Mouse (Mus musculus) embryonic facial prominence, embryonic 15.5 days (tissue): ENCODE measurements around the gene Ppm1k. TPM values are rescaled to one million over a fixed set of nuclear protein-coding genes. Genes with fewer than 3 reads are reported as not detected.

Experiments
- polyA plus RNA-seq: library from polyadenylated mRNA; unstranded; fragments of >200 nt; fragmentation: Nextera tagmentation; extraction: Ambion mirVana; gene quantifications from 2 replicates; pipeline ENCODE4 v1.2.1, GENCODE M21; 2015

Ppm1k gene
- polyA plus RNA-seq, 1 experiment from 2014 or later, result 5.0 TPM

Other genes with a start within 250 kb of the Ppm1k start
- gene Vmn1r16, start 206.0 kb downstream of the Ppm1k start, polyA plus RNA-seq, result not detected in 2 replicates
- gene Vmn1r17, start 171.7 kb downstream of the Ppm1k start, polyA plus RNA-seq, result not detected in 2 replicates
- gene Vmn1r18, start 139.7 kb downstream of the Ppm1k start, polyA plus RNA-seq, result not detected in 2 replicates
- not detected in 2 replicates for gene Vmn1r19, start 131.7 kb downstream of the Ppm1k start, polyA plus RNA-seq
- 0.20 TPM in 1 of 2 replicates, not detected in the other for gene Vmn1r20, start 106.5 kb downstream of the Ppm1k start, polyA plus RNA-seq
- gene Herc6, start 45.5 kb upstream of the Ppm1k start, polyA plus RNA-seq, result 2.3 and 2.5 TPM in 2 replicates
- 12.1 and 12.3 TPM in 2 replicates for gene Pyurf, start 156.6 kb upstream of the Ppm1k start, polyA plus RNA-seq
- gene Lancl2, start 167.1 kb upstream of the Ppm1k start, polyA plus RNA-seq, result 23.9 and 25.7 TPM in 2 replicates